In the genomic region with DNA sequence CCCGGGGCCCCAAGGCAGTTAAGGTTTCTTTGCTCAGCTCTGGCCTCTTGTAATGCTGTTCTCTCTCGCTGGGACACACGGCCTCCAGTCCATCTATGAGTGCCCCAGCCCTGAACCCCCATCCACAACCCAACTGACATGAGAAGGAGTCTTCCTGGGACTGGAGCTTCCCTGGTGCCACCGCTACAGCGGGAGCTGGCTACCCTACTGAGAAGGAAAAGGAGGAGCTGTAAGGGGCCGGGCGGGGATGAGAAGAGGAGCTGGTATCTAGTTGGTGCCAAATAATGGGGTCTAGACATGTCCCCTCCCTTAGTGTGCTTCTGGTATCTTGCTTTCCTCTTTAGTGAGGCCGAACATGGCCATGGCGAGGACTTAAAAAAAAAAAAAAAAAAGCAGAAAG, we compare ENCODE assay signal across 9 mouse cellular contexts.
DNase-seq lines count a peak whose midpoint lies in the region; ATAC-seq lines count a peak whose summit lies in the region.
"Had no signal": no experiment of that assay in that cellular context is flagged by ENCODE, and none has a peak within 500 bp of the region (broad histone marks: within the 10 kb centered on the region; RNA-seq: fewer than 3 reads in every experiment).

No protein-coding gene starts in this region.

- peak overlapping the region; percentile 11 to 22; a peak in 3 of 4 replicates for H3K4me3 ChIP-seq in heart, embryonic 14.5 days (ENCODE audit: control insufficient read depth in 1 of 2, insufficient read depth in 1 of 2, low read depth in 1 of 2, low read length in 2 of 2)
- peak overlapping the region; percentile 57 for H3K4me3 ChIP-seq in forebrain, embryonic 12.5 days (replicated peaks)
- H3K4me3 ChIP-seq in limb, embryonic 13.5 days = peak overlapping the region; percentile 29
- H3K4me3 ChIP-seq: erythroblast, embryonic 14.5 days had no signal

- no peak for DNase-seq in heart, adult 8-10 months (ENCODE audit: low spot score)
- DNase-seq in brain, adult 2 months (ENCODE audit: low read depth, low spot score) = peak; percentile 48
- no peak for DNase-seq in adrenal gland, postnatal 25 days
- no peak for DNase-seq in thymus, postnatal 4 days

- H3K9ac ChIP-seq in heart, embryonic 14.5 days (ENCODE audit: low read length) = no peak overlapping the region
- H3K9ac ChIP-seq in forebrain, embryonic 12.5 days = peak overlapping the region; percentile 72
- no peak overlapping the region for H3K9ac ChIP-seq in limb, embryonic 13.5 days

- H3K4me2 ChIP-seq in heart, embryonic 14.5 days (ENCODE audit: low read length) = peak overlapping the region; percentile 59
- peak overlapping the region; percentile 96 for H3K4me2 ChIP-seq in forebrain, embryonic 12.5 days
- peak overlapping the region; percentile 57 for H3K4me2 ChIP-seq in limb, embryonic 13.5 days (replicated peaks)

- no peak for ATAC-seq in heart, embryonic 14.5 days (ENCODE audit: insufficient number of reproducible peaks, insufficient read depth, low FRiP score, low read depth)
- peak; percentile 56 for ATAC-seq in forebrain, embryonic 12.5 days (ENCODE audit: low FRiP score)
- no peak for ATAC-seq in limb, embryonic 13.5 days (ENCODE audit: low FRiP score, low read depth)
- no peak for ATAC-seq in granulocyte monocyte progenitor cell, adult 5-6 weeks (replicated peaks; ENCODE audit: poor library complexity, severe bottlenecking)

- no peaks in the 10 kb centered on the region for H3K4me1 ChIP-seq in heart, embryonic 14.5 days (ENCODE audit: control insufficient read depth in 2 of 2, insufficient read depth in 2 of 2, low read length in 2 of 2)
- peaks cover 16% of the 10 kb centered on the region for H3K4me1 ChIP-seq in forebrain, embryonic 12.5 days
- H3K4me1 ChIP-seq in limb, embryonic 13.5 days = no peaks in the 10 kb centered on the region

- WGBS in heart, embryonic 14.5 days = 12% methylated on average over 9 of the region's 9 CpGs
- WGBS in forebrain, embryonic 12.5 days = 9% methylated on average over 9 of the region's 9 CpGs
- WGBS in limb, embryonic 13.5 days = 5% methylated on average over 9 of the region's 9 CpGs

- no peaks in the 10 kb centered on the region for H3K9me3 ChIP-seq in heart, embryonic 14.5 days (ENCODE audit: control insufficient read depth, low read length)
- H3K9me3 ChIP-seq in forebrain, embryonic 12.5 days = no peaks in the 10 kb centered on the region
- H3K9me3 ChIP-seq in limb, embryonic 13.5 days = no peaks in the 10 kb centered on the region

- no peaks in the 10 kb centered on the region for H3K36me3 ChIP-seq in heart, embryonic 14.5 days (ENCODE audit: control insufficient read depth, insufficient read depth, low read length)
- H3K36me3 ChIP-seq in forebrain, embryonic 12.5 days (replicated peaks) = no peaks in the 10 kb centered on the region
- no peaks in the 10 kb centered on the region for H3K36me3 ChIP-seq in limb, embryonic 13.5 days

- peaks cover 39% of the 10 kb centered on the region for H3K27me3 ChIP-seq in heart, embryonic 14.5 days (ENCODE audit: control insufficient read depth, insufficient read depth, low read length)
- peaks cover 25% of the 10 kb centered on the region for H3K27me3 ChIP-seq in forebrain, embryonic 12.5 days
- H3K27me3 ChIP-seq in limb, embryonic 13.5 days = peaks cover 47% of the 10 kb centered on the region

- H3K27ac ChIP-seq in heart, embryonic 14.5 days (replicated peaks in 1 of 2; ENCODE audit: control insufficient read depth in 1 of 2, insufficient read depth in 1 of 2, low read depth in 2 of 2, low read length in 2 of 2) = no peak overlapping the region
- no peak overlapping the region for H3K27ac ChIP-seq in forebrain, embryonic 12.5 days
- no peak overlapping the region for H3K27ac ChIP-seq in limb, embryonic 13.5 days
